Mouse (Mus musculus): Measurements from ENCODE around the gene Vash1.

- no peak for TF ChIP-seq GATA1 (IDR thresholded peaks at IDR 0.05; ENCODE audit: borderline replicate concordance, low read length)
- TF ChIP-seq FLI1 (IDR thresholded peaks at IDR 0.05; ENCODE audit: low read length), result no peak
Observed at GRCm38 (mm10) chr12:86698537-86698936, 20.0 kb downstream of the Vash1 start.

Data from megakaryocyte, embryonic 14.5 days (primary cell).